Mouse (Mus musculus) midbrain, embryonic 10.5 days (tissue): ENCODE results near the gene Fbxo3. TPM values are rescaled to one million over a fixed set of nuclear protein-coding genes. Genes with fewer than 3 reads are reported as not detected.
"Not testable (repeated sequence)": the region's sequence is repeated elsewhere in the genome, so short reads cannot be mapped to it uniquely, and the experiment has no call there.

ENCODE experiments used
- DNase-seq: peaks from one replicate; pipeline ENCODE4 v3.0.0-alpha.2; 2017; ENCODE audit warnings: low spot score
- H3K27ac ChIP-seq: fragments of 300-500 bp; sonication (generic); replicated peaks from 2 replicates; pipeline ENCODE4 v1.5.1; 2016; ENCODE audit warnings: mild to moderate bottlenecking
- H3K27me3 ChIP-seq: fragments of 300-500 bp; sonication (generic); 2 replicates; pipeline ENCODE4 v1.6.1; 2016; ENCODE audit warnings: low read depth, mild to moderate bottlenecking; ENCODE audit not compliant: poor library complexity, severe bottlenecking
- H3K36me3 ChIP-seq: fragments of 300-500 bp; sonication (generic); 2 replicates; pipeline ENCODE4 v1.6.1; 2016; ENCODE audit warnings: mild to moderate bottlenecking, moderate library complexity
- H3K4me1 ChIP-seq: fragments of 300-500 bp; sonication (generic); 2 replicates; pipeline ENCODE4 v1.6.1; 2016
- H3K4me3 ChIP-seq: fragments of 300-500 bp; sonication (generic); 2 replicates; pipeline ENCODE4 v1.5.1; 2016; ENCODE audit warnings: mild to moderate bottlenecking, moderate library complexity
- H3K9me3 ChIP-seq: fragments of 300-500 bp; sonication (generic); replicated peaks from 2 replicates; pipeline ENCODE4 v1.6.1; 2016; ENCODE audit warnings: mild to moderate bottlenecking
- WGBS: fragments of 180-500 bp; shearing (Covaris S2); methylation state at CpG from one replicate; pipeline ENCODE4 v1.1.7; 2016; 5-methylcytosine and 5-hydroxymethylcytosine counted together
- polyA plus RNA-seq: library from polyadenylated mRNA; unstranded; fragments of >200 nt; fragmentation: Nextera tagmentation; extraction: Ambion mirVana; gene quantifications from 2 replicates; pipeline ENCODE4 v1.2.1, GENCODE M21; 2016

The Fbxo3 gene
- polyA plus RNA-seq, 1 experiment from 2014 or later = 47.4 TPM

- H3K9me3 ChIP-seq, H3K4me3 ChIP-seq, H3K4me1 ChIP-seq, H3K27ac ChIP-seq, H3K27me3 ChIP-seq, DNase-seq, H3K36me3 ChIP-seq: not testable (repeated sequence)
- WGBS = 93% methylated on average over 3 of the region's 3 CpGs
These were observed 18.7 kb upstream of the Fbxo3 start for GRCm38 (mm10) chr2:104008853-104009252.

GRCm38 (mm10) chr2:104023096-104023495, 4.4 kb upstream of the Fbxo3 start:
- Histone ChIP-seq H3K4me3 (no peak overlapping the region), H3K36me3 (no peaks in the 10 kb centered on the region), H3K27ac (no peak overlapping the region), H3K27me3 (no peaks in the 10 kb centered on the region), H3K9me3 (no peaks in the 10 kb centered on the region), H3K4me1 (peaks cover 9% of the 10 kb centered on the region)
- 84% methylated on average over 7 of the region's 7 CpGs for WGBS
- DNase-seq = no peak

GRCm38 (mm10) chr2:104024656-104025055, 2.9 kb upstream of the Fbxo3 start:
- DNase-seq = no peak
- 87% methylated on average over 4 of the region's 4 CpGs for WGBS

GRCm38 (mm10) chr2:104028139-104028723, 710 bp downstream of the Fbxo3 start, which contains the start of gene 4931422A03Rik:
TSS of gene 4931422A03Rik (minus strand) at chr2:104028361.
- peaks cover 6% of the 10 kb centered on the region for H3K36me3 ChIP-seq
- no peaks in the 10 kb centered on the region for H3K27me3 ChIP-seq
- WGBS = 2% methylated on average over 32 of the region's 32 CpGs
- H3K27ac ChIP-seq = peak within 1 kb of the TSS; percentile 95
- no peak for DNase-seq
- H3K4me3 ChIP-seq = peak within 1 kb of the TSS; percentile 98
- H3K4me1 ChIP-seq = peaks cover 27% of the 10 kb centered on the region
- H3K9me3 ChIP-seq = no peaks in the 10 kb centered on the region

More at GRCm38 (mm10) chr2:104024656-104025055, 2.9 kb upstream of the Fbxo3 start:
- Histone ChIP-seq H3K4me3 (no peak overlapping the region), H3K9me3 (no peaks in the 10 kb centered on the region), H3K4me1 (peaks cover 24% of the 10 kb centered on the region), H3K27me3 (no peaks in the 10 kb centered on the region), H3K36me3 (no peaks in the 10 kb centered on the region), H3K27ac (no peak overlapping the region)

GRCm38 (mm10) chr2:104029074-104029473, 1.6 kb downstream of the Fbxo3 start:
- H3K27me3 ChIP-seq = no peaks in the 10 kb centered on the region
- H3K4me3 ChIP-seq = peak overlapping the region; percentile 98
- peaks cover 27% of the 10 kb centered on the region for H3K4me1 ChIP-seq
- peaks cover 12% of the 10 kb centered on the region for H3K36me3 ChIP-seq
- no peak for DNase-seq
- WGBS = 91% methylated on average over 2 of the region's 2 CpGs
- no peak overlapping the region for H3K27ac ChIP-seq
- H3K9me3 ChIP-seq = no peaks in the 10 kb centered on the region

GRCm38 (mm10) chr2:104030381-104030780, 2.9 kb downstream of the Fbxo3 start:
- 85% methylated on average over 3 of the region's 3 CpGs for WGBS
- H3K27me3 ChIP-seq = no peaks in the 10 kb centered on the region
- H3K27ac ChIP-seq = no peak overlapping the region
- DNase-seq = no peak
- H3K4me3 ChIP-seq = no peak overlapping the region
- H3K9me3 ChIP-seq = no peaks in the 10 kb centered on the region
- peaks cover 22% of the 10 kb centered on the region for H3K36me3 ChIP-seq
- H3K4me1 ChIP-seq = peaks cover 27% of the 10 kb centered on the region

- no peak for DNase-seq
- no peaks in the 10 kb centered on the region for H3K27me3 ChIP-seq
- 94% methylated on average over 3 of the region's 3 CpGs for WGBS
- H3K36me3 ChIP-seq = peaks cover 37% of the 10 kb centered on the region
- no peak overlapping the region for H3K27ac ChIP-seq
- H3K4me1 ChIP-seq = peaks cover 25% of the 10 kb centered on the region
- H3K4me3 ChIP-seq = no peak overlapping the region
- no peaks in the 10 kb centered on the region for H3K9me3 ChIP-seq
These were observed 4.5 kb downstream of the Fbxo3 start for GRCm38 (mm10) chr2:104032056-104032455.

GRCm38 (mm10) chr2:104034832-104035472, 7.4 kb downstream of the Fbxo3 start:
- Histone ChIP-seq H3K4me1 (0 out of 2 replicates have a peak, but pooled peaks cover under 1% of the 10 kb centered on the region), H3K36me3 (peaks cover 57% of the 10 kb centered on the region), H3K4me3 (no peak overlapping the region), H3K9me3 (no peaks in the 10 kb centered on the region), H3K27ac (no peak overlapping the region), H3K27me3 (no peaks in the 10 kb centered on the region)
- peak; percentile 61 for DNase-seq
- WGBS = 34% methylated on average over 3 of the region's 3 CpGs

GRCm38 (mm10) chr2:104035595-104035994, 8.1 kb downstream of the Fbxo3 start:
- 92% methylated on average over 6 of the region's 6 CpGs for WGBS
- Histone ChIP-seq H3K4me1 (no peaks in the 10 kb centered on the region), H3K27ac (no peak overlapping the region), H3K9me3 (no peaks in the 10 kb centered on the region), H3K36me3 (peaks cover 62% of the 10 kb centered on the region), H3K27me3 (no peaks in the 10 kb centered on the region), H3K4me3 (no peak overlapping the region)
- no peak for DNase-seq

GRCm38 (mm10) chr2:104036316-104036715, 8.8 kb downstream of the Fbxo3 start:
- Histone ChIP-seq H3K9me3 (no peaks in the 10 kb centered on the region), H3K27ac (no peak overlapping the region), H3K4me3 (no peak overlapping the region), H3K4me1 (no peaks in the 10 kb centered on the region), H3K36me3 (peaks cover 65% of the 10 kb centered on the region), H3K27me3 (no peaks in the 10 kb centered on the region)
- WGBS = 87% methylated on average over 3 of the region's 3 CpGs
- no peak for DNase-seq

GRCm38 (mm10) chr2:104038236-104038635, 10.7 kb downstream of the Fbxo3 start:
- WGBS = 80% methylated on average over 2 of the region's 2 CpGs
- Histone ChIP-seq H3K27me3 (no peaks in the 10 kb centered on the region), H3K27ac (no peak overlapping the region), H3K4me3 (no peak overlapping the region), H3K9me3 (no peaks in the 10 kb centered on the region), H3K4me1 (no peaks in the 10 kb centered on the region), H3K36me3 (peaks cover 59% of the 10 kb centered on the region)
- DNase-seq = no peak

GRCm38 (mm10) chr2:104041632-104042031, 14.1 kb downstream of the Fbxo3 start:
- Histone ChIP-seq H3K36me3 (peaks cover 51% of the 10 kb centered on the region), H3K4me1 (peaks cover 4% of the 10 kb centered on the region; the same call in 1 of the 2 replicates), H3K4me3 (no peak overlapping the region), H3K27ac (no peak overlapping the region), H3K9me3 (no peaks in the 10 kb centered on the region), H3K27me3 (no peaks in the 10 kb centered on the region)
- WGBS = 89% methylated on average over 5 of the region's 5 CpGs
- no peak for DNase-seq

GRCm38 (mm10) chr2:104042766-104043165, 15.2 kb downstream of the Fbxo3 start:
- no peak for DNase-seq

More at GRCm38 (mm10) chr2:104042766-104043165, 15.2 kb downstream of the Fbxo3 start:
- Histone ChIP-seq H3K27ac (no peak overlapping the region), H3K9me3 (no peaks in the 10 kb centered on the region), H3K36me3 (peaks cover 46% of the 10 kb centered on the region), H3K4me1 (peaks cover 4% of the 10 kb centered on the region; the same call in 1 of the 2 replicates), H3K4me3 (no peak overlapping the region), H3K27me3 (no peaks in the 10 kb centered on the region)
- 95% methylated on average over 15 of the region's 15 CpGs for WGBS
